Mouse (Mus musculus): Measurements from ENCODE around the gene Gpr1. TPM values are rescaled to one million over a fixed set of nuclear protein-coding genes. Genes with fewer than 3 reads are reported as not detected.
"Not testable (repeated sequence)": the region's sequence is repeated elsewhere in the genome, so short reads cannot be mapped to it uniquely, and the experiment has no call there.

The Gpr1 gene
- total and polyA plus RNA-seq, 2 experiments: not detected

DNA sequence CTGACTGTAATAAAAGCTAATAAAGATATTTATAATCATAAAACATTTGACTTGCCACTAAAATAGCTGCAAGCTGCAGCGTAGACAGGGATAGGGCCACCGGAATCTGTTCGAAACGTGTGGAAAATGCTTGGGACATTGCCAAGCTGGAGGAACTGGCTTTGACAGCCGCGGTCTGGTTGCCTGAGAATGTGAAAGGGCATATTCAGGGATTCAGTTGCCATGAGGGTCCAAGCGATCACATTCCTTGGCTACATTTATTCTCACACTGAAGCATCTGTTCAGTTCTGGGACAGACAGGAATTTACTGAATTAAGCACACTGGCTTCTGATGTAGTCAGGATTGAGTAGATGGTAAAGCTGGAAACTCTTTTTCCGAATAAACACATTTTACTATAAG lies 23.5 kb downstream of the Gpr1 start:
- no peak overlapping the region for H3K9ac ChIP-seq (ENCODE audit: low read depth, low read length)
- H3K36me3 ChIP-seq (ENCODE audit: control insufficient read depth, insufficient read depth, low read length): no peaks in the 10 kb centered on the region
- WGBS: 85% methylated on average over 8 of the region's 8 CpGs
- no peak overlapping the region for H3K4me3 ChIP-seq (ENCODE audit: insufficient read depth, low read depth, low read length)
- H3K79me2 ChIP-seq (ENCODE audit: control insufficient read depth, insufficient read depth, low read length): no peaks in the 10 kb centered on the region
- H3K27ac ChIP-seq (replicated peaks; ENCODE audit: insufficient read depth, low read depth, low read length): no peak overlapping the region
- TF ChIP-seq POLR2A (IDR thresholded peaks at IDR 0.05; ENCODE audit: extremely low read depth, insufficient read depth, low read length) (no peak), CTCF (IDR thresholded peaks at IDR 0.05; ENCODE audit: low read depth, low read length) (no peak)
- DNase-seq (ENCODE audit: extremely low read depth, low read depth, low spot score): no peak
- H3K4me1 ChIP-seq (ENCODE audit: control insufficient read depth, insufficient read depth, low read length): peaks cover 2% of the 10 kb centered on the region; the same call in 1 of the 2 replicates
- no peaks in the 10 kb centered on the region for H3K27me3 ChIP-seq (ENCODE audit: control insufficient read depth, insufficient read depth, low read length)

DNA sequence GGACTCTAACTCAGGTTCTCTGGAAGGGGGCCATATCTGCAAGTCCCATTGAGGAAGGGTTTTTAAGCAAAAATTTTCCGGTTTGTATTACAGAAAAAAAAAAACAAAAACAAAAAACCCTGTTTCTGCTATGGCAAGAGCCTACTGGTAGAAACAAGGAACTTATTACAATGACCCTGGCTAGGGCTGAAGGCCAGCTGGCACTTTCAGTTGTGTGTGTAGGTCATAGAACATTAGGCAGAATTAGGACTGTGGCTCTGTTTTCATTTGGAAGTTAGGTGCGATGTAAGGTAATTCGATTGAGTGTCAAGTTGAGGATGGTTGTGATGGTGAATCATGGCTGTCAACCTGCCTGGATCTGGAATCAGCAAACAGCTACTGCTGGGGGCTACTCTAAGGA lies 25.8 kb downstream of the Gpr1 start:
- Histone ChIP-seq H3K27me3 (ENCODE audit: control insufficient read depth, insufficient read depth, low read length) (no peaks in the 10 kb centered on the region), H3K4me3 (ENCODE audit: insufficient read depth, low read depth, low read length) (no peak overlapping the region), H3K36me3 (ENCODE audit: control insufficient read depth, insufficient read depth, low read length) (no peaks in the 10 kb centered on the region), H3K9ac (ENCODE audit: low read depth, low read length) (no peak overlapping the region), H3K79me2 (ENCODE audit: control insufficient read depth, insufficient read depth, low read length) (no peaks in the 10 kb centered on the region), H3K27ac (replicated peaks; ENCODE audit: insufficient read depth, low read depth, low read length) (no peak overlapping the region), H3K4me1 (ENCODE audit: control insufficient read depth, insufficient read depth, low read length) (peaks cover 2% of the 10 kb centered on the region; the same call in 1 of the 2 replicates)
- WGBS: 53% methylated on average over 3 of the region's 3 CpGs
- TF ChIP-seq POLR2A (IDR thresholded peaks at IDR 0.05; ENCODE audit: extremely low read depth, insufficient read depth, low read length) (no peak), CTCF (IDR thresholded peaks at IDR 0.05; ENCODE audit: low read depth, low read length) (no peak)
- DNase-seq (ENCODE audit: extremely low read depth, low read depth, low spot score): peak; percentile 61

DNA sequence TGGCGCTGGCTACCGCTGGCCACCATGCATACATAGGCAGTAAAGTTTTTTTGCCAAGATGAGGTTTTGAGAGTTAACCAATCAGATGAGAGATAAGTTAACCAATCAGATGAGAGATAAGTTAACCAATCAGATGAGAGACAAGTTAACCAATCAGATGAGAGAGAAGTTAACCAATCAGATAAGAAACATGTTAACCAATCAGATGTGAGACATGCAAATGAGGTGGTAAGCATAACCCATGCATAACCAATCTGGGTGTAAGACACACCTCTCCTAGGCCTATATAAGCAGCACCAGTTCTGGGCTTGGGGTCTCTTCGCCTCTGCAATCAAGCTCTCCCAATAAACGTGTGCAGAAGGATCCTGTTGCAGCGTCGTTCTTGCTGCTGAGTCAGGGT lies 28.9 kb downstream of the Gpr1 start:
- WGBS: 95% methylated on average over 6 of the region's 6 CpGs
- not testable (repeated sequence) for H3K9ac ChIP-seq (ENCODE audit: low read depth, low read length)

DNA sequence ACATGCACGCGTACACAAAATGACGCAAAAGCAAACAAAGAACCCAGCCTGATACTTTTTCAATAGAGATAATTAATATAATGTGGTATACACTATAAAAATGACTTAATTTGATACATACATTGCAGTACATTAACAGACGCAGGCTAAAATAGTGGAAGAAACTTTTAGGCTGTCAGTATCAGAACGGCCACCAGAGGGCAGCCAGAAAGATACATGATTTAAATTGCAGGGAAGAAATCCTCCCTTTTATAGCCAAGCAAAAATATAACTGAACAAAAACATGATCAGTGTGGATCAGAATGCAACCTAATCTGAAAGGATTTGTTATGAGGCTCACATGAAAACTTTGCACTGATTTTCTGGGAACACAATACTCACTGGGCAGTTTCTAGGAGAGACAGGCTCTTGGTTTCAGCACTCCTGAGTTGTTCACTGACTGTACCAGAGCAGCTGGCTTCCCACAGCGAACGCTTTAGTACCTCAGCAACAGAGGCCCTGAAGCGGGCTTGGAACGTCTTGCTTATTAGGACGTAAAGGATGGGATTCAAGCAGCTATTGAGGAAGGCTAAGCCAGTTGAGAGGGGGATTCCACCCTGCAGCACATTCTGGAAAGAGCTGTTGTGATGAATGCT lies 31.6 kb downstream of the Gpr1 start:
- Histone ChIP-seq H3K79me2 (ENCODE audit: control insufficient read depth, insufficient read depth, low read length) (no peaks in the 10 kb centered on the region), H3K4me3 (ENCODE audit: insufficient read depth, low read depth, low read length) (no peak overlapping the region), H3K9ac (ENCODE audit: low read depth, low read length) (no peak overlapping the region), H3K36me3 (ENCODE audit: control insufficient read depth, insufficient read depth, low read length) (peaks cover 14% of the 10 kb centered on the region), H3K27me3 (ENCODE audit: control insufficient read depth, insufficient read depth, low read length) (no peaks in the 10 kb centered on the region), H3K27ac (replicated peaks; ENCODE audit: insufficient read depth, low read depth, low read length) (no peak overlapping the region), H3K4me1 (ENCODE audit: control insufficient read depth, insufficient read depth, low read length) (peaks cover 3% of the 10 kb centered on the region; the same call in 1 of the 2 replicates)
- TF ChIP-seq POLR2A (IDR thresholded peaks at IDR 0.05; ENCODE audit: extremely low read depth, insufficient read depth, low read length) (no peak), CTCF (IDR thresholded peaks at IDR 0.05; ENCODE audit: low read depth, low read length) (no peak)
- no peak for DNase-seq (ENCODE audit: extremely low read depth, low read depth, low spot score)
- WGBS: 59% methylated on average over 10 of the region's 10 CpGs

More for the DNA sequence above, 28.9 kb downstream of the Gpr1 start:
- DNase-seq (ENCODE audit: extremely low read depth, low read depth, low spot score); H3K4me3 ChIP-seq (ENCODE audit: insufficient read depth, low read depth, low read length); H3K79me2 ChIP-seq (ENCODE audit: control insufficient read depth, insufficient read depth, low read length); H3K4me1 ChIP-seq (ENCODE audit: control insufficient read depth, insufficient read depth, low read length); H3K36me3 ChIP-seq (ENCODE audit: control insufficient read depth, insufficient read depth, low read length); H3K27me3 ChIP-seq (ENCODE audit: control insufficient read depth, insufficient read depth, low read length); H3K27ac ChIP-seq (replicated peaks; ENCODE audit: insufficient read depth, low read depth, low read length): not testable (repeated sequence)

DNA sequence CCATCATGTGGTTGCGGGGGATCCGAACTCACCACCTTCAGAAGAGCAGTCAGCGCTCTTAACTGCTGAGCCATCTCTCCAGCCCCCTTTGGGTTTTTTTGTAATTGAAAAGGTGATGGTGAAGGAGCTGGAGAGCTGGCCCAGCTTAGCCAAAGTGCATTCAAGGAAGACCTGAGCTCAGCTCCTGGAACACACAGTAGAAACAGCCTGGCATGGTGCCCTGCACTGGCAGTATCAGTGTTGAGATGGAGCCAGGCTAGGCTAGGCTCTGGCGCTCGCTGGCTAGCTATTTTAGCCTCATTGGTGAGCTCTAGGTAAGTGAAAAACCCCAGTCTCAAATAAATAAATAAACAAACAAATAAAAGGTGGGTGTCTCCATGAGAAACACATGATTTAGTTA lies 32.1 kb downstream of the Gpr1 start:
- H3K9ac ChIP-seq (ENCODE audit: low read depth, low read length): no peak overlapping the region
- H3K79me2 ChIP-seq (ENCODE audit: control insufficient read depth, insufficient read depth, low read length): peaks cover 5% of the 10 kb centered on the region; the same call in 1 of the 2 replicates
- H3K27ac ChIP-seq (replicated peaks; ENCODE audit: insufficient read depth, low read depth, low read length): no peak overlapping the region
- no peak overlapping the region for H3K4me3 ChIP-seq (ENCODE audit: insufficient read depth, low read depth, low read length)
- peaks cover 14% of the 10 kb centered on the region for H3K36me3 ChIP-seq (ENCODE audit: control insufficient read depth, insufficient read depth, low read length)
- peaks cover 5% of the 10 kb centered on the region; the same call in 1 of the 2 replicates for H3K4me1 ChIP-seq (ENCODE audit: control insufficient read depth, insufficient read depth, low read length)
- H3K27me3 ChIP-seq (ENCODE audit: control insufficient read depth, insufficient read depth, low read length): no peaks in the 10 kb centered on the region
- TF ChIP-seq CTCF (IDR thresholded peaks at IDR 0.05; ENCODE audit: low read depth, low read length) (no peak), POLR2A (IDR thresholded peaks at IDR 0.05; ENCODE audit: extremely low read depth, insufficient read depth, low read length) (no peak)
- WGBS: 60% methylated on average over 5 of the region's 5 CpGs
- DNase-seq (ENCODE audit: extremely low read depth, low read depth, low spot score): peak; percentile 77

DNA sequence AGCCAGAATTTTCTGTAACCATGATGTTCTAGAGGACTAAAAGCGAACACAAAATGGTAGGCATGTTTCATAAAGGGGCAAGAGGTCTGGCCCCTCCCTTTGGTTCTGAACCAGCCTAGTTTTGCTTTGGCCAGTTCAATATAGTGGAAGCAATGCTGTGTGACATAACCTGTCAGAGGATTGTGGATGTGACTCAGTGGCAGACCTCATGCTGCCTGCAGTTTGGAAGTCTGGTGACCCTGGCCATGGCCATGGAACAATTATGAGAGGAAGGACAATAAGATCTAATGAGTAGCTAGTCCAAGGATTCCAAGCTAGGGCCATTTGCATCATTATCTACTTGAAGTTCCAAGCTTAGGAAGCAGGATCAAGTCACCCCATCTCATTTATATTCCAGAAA lies 32.9 kb downstream of the Gpr1 start:
- no peak for DNase-seq (ENCODE audit: extremely low read depth, low read depth, low spot score)
- Histone ChIP-seq H3K79me2 (ENCODE audit: control insufficient read depth, insufficient read depth, low read length) (peaks cover 7% of the 10 kb centered on the region; the same call in 1 of the 2 replicates), H3K4me3 (ENCODE audit: insufficient read depth, low read depth, low read length) (no peak overlapping the region), H3K27ac (replicated peaks; ENCODE audit: insufficient read depth, low read depth, low read length) (no peak overlapping the region), H3K9ac (ENCODE audit: low read depth, low read length) (no peak overlapping the region), H3K4me1 (ENCODE audit: control insufficient read depth, insufficient read depth, low read length) (peaks cover 5% of the 10 kb centered on the region; the same call in 1 of the 2 replicates), H3K36me3 (ENCODE audit: control insufficient read depth, insufficient read depth, low read length) (peaks cover 14% of the 10 kb centered on the region), H3K27me3 (ENCODE audit: control insufficient read depth, insufficient read depth, low read length) (no peaks in the 10 kb centered on the region)
- TF ChIP-seq POLR2A (IDR thresholded peaks at IDR 0.05; ENCODE audit: extremely low read depth, insufficient read depth, low read length): no peak
- no peak for TF ChIP-seq CTCF (IDR thresholded peaks at IDR 0.05; ENCODE audit: low read depth, low read length)
- WGBS: 96% methylated on average over 1 of the region's 1 CpGs
